Mouse (Mus musculus) effector memory CD4-positive, alpha-beta T cell, adult 7 months (primary cell): ENCODE data around the gene Gm7951. TPM values are rescaled to one million over a fixed set of nuclear protein-coding genes. Genes with fewer than 3 reads are reported as not detected.

Source experiments
- polyA plus RNA-seq: library from polyadenylated mRNA; unstranded; fragments of 100-300 nt; shearing (Covaris generic); gene quantifications from one replicate; pipeline ENCODE4 v1.2.1, GENCODE M21; 2017

Gene Gm7951
- polyA plus RNA-seq, result 0.27 TPM

DNA sequence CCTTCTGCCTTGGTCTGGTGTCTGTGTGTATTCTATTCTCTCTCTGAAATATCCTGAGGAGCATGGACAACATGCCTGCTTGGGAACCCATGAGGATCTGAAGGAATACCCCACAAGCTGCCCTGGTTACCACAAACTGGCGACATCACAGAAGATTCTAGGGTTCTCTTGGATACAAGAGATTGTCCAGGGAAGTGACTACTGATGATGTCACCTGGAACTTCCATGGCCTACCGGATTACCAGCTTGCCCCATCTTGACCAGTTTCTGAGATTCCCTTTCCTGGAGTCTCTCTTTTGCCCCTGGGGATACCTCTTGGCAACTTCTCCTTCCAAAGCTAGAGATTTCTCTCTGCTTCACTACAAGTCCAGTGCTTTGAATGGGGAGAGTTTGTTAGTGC, at the start of gene Gm7951:
Gene Gm7951 (minus strand): TSS at position 101 of the 400 bp plus-strand sequence.

GRCm38 (mm10) chr14:42162522-42162921, 45.4 kb upstream of the Gm7951 start, which contains the start of gene Gm17027:
Gm17027 (minus strand) TSS chr14:42162622.

Other genes with a start within 250 kb of the Gm7951 start
- gene Gm7980, start 210.1 kb downstream of the Gm7951 start, polyA plus RNA-seq, result not detected
- not detected for gene 1700049E17Rik1, start 192.4 kb downstream of the Gm7951 start, polyA plus RNA-seq
- gene 1700024B05Rik, start 173.4 kb downstream of the Gm7951 start, polyA plus RNA-seq, result 0.43 TPM
- gene Gm6401, start 149.4 kb downstream of the Gm7951 start, polyA plus RNA-seq, result not detected
- not detected for gene Gm3543, start 134.0 kb downstream of the Gm7951 start, polyA plus RNA-seq
- not detected for gene Gm17027, start 45.3 kb upstream of the Gm7951 start, polyA plus RNA-seq
- not detected for gene Gm3573, start 73.4 kb upstream of the Gm7951 start, polyA plus RNA-seq
- gene Gm17026, start 142.7 kb upstream of the Gm7951 start, polyA plus RNA-seq, result not detected
- not detected for gene Gm9611, start 180.0 kb upstream of the Gm7951 start, polyA plus RNA-seq
- gene Gm7995, start 192.8 kb upstream of the Gm7951 start, polyA plus RNA-seq, result not detected